Mouse (Mus musculus) MEL (cell line): Measurements from ENCODE around the gene Fhit.

Source experiments
- CHD1 ChIP-seq: IDR thresholded peaks from 2 replicates; pipeline ENCODE4 v1.6.1; 2012; ENCODE audit warnings: low read depth, mild to moderate bottlenecking, inconsistent platforms, low read length, improper control_type of control experiment
- CTCF ChIP-seq, 3 experiments: IDR thresholded peaks in 2 of 3; conservative IDR thresholded peaks in 1 of 3; 2 replicates each; pipeline ENCODE4 v1.5.1; 2011 to 2012; ENCODE audit warnings: low read length in 3 of 3, low read depth in 2 of 3, mild to moderate bottlenecking in 2 of 3, improper control_type of control experiment in 1 of 3, inconsistent platforms in 1 of 3, mixed read lengths in 1 of 3, moderate library complexity in 1 of 3; ENCODE audit not compliant: control insufficient read depth in 1 of 3, insufficient read depth in 1 of 3, poor library complexity in 1 of 3, severe bottlenecking in 1 of 3
- EP300 ChIP-seq, 2 experiments: IDR thresholded peaks; 2 replicates each; pipeline ENCODE4 v1.6.1; 2011; ENCODE audit warnings: improper control_type of control experiment in 2 of 2, low read length in 2 of 2, low read depth in 1 of 2, mild to moderate bottlenecking in 1 of 2
- GABPA ChIP-seq: IDR thresholded peaks from 2 replicates; pipeline ENCODE4 v1.6.1; 2012; ENCODE audit warnings: low read depth, mild to moderate bottlenecking, inconsistent platforms, low read length, improper control_type of control experiment, moderate library complexity
- HCFC1 ChIP-seq: IDR thresholded peaks from 2 replicates; pipeline ENCODE4 v1.6.1; 2012; ENCODE audit warnings: low read depth, mild to moderate bottlenecking, inconsistent platforms, low read length, improper control_type of control experiment, moderate library complexity
- MYB ChIP-seq: IDR thresholded peaks from 2 replicates; pipeline ENCODE4 v1.6.1; 2011; ENCODE audit warnings: mild to moderate bottlenecking, low read depth, low read length, improper control_type of control experiment
- MYC ChIP-seq: IDR thresholded peaks from 2 replicates; pipeline ENCODE4 v1.6.1; 2011; ENCODE audit warnings: low read depth, mild to moderate bottlenecking, low read length, improper control_type of control experiment, moderate library complexity
- NRF1 ChIP-seq: IDR thresholded peaks from 2 replicates; pipeline ENCODE4 v1.6.1; 2014; ENCODE audit warnings: low read depth, mild to moderate bottlenecking, inconsistent platforms, low read length, improper control_type of control experiment, moderate library complexity; ENCODE audit not compliant: poor library complexity, insufficient read depth, severe bottlenecking
- POLR2A ChIP-seq, 2 experiments: IDR thresholded peaks; 2 replicates each; pipeline ENCODE4 v1.6.1; 2011 to 2012; ENCODE audit warnings: low read length in 2 of 2, mild to moderate bottlenecking in 2 of 2, control low read depth in 1 of 2, improper control_type of control experiment in 1 of 2, low read depth in 1 of 2, moderate library complexity in 1 of 2; ENCODE audit not compliant: control insufficient read depth in 1 of 2, insufficient read depth in 1 of 2, poor library complexity in 1 of 2
- POLR2AphosphoS5 ChIP-seq: IDR thresholded peaks from 2 replicates; pipeline ENCODE4 v1.6.1; 2012; ENCODE audit warnings: low read depth, borderline replicate concordance, mild to moderate bottlenecking, inconsistent platforms, low read length, moderate library complexity, mixed read lengths
- TBP ChIP-seq: IDR thresholded peaks from 2 replicates; pipeline ENCODE4 v1.8.0; 2011; ENCODE audit warnings: low read depth, low read length, improper control_type of control experiment
- TCF12 ChIP-seq: IDR thresholded peaks from 2 replicates; pipeline ENCODE4 v1.6.1; 2014; ENCODE audit warnings: low read depth, mild to moderate bottlenecking, inconsistent platforms, low read length, improper control_type of control experiment, moderate library complexity
- ZC3H11A ChIP-seq: IDR thresholded peaks from 2 replicates; pipeline ENCODE4 v1.6.1; 2012; ENCODE audit warnings: low read depth, mild to moderate bottlenecking, inconsistent platforms, low read length, improper control_type of control experiment
- ZMIZ1 ChIP-seq: IDR thresholded peaks from 2 replicates; pipeline ENCODE4 v1.6.1; 2012; ENCODE audit warnings: low read depth, mild to moderate bottlenecking, inconsistent platforms, low read length, improper control_type of control experiment, moderate library complexity

- TF ChIP-seq CHD1 (no peak), CTCF (IDR thresholded peaks at IDR 0.05 in 2 of 3, conservative IDR thresholded peaks at IDR 0.05 in 1 of 3; ENCODE audit: control insufficient read depth in 1 of 3, insufficient read depth in 1 of 3, low read depth in 2 of 3, low read length in 3 of 3, poor library complexity in 1 of 3, severe bottlenecking in 1 of 3) (no peak), GABPA (no peak), POLR2AphosphoS5 (no peak), HCFC1 (no peak), ZC3H11A (no peak), TCF12 (no peak), POLR2A (IDR thresholded peaks at IDR 0.05; ENCODE audit: control insufficient read depth in 1 of 2, insufficient read depth in 1 of 2, low read depth in 1 of 2, low read length in 2 of 2, poor library complexity in 1 of 2) (no peak), NRF1 (no peak), TBP (no peak), EP300 (IDR thresholded peaks at IDR 0.05; ENCODE audit: low read depth in 1 of 2, low read length in 2 of 2) (no peak), MYC (no peak), ZMIZ1 (no peak), MYB (no peak)
Measured at GRCm38 (mm10) chr14:10047123-10047783, 1114.6 kb downstream of the Fhit start.
